Mouse (Mus musculus) bone marrow, adult 2 months (tissue): ENCODE measurements around the gene Pcdh9.

Source experiments
- CTCF ChIP-seq: fragments of 200-500 bp; IDR thresholded peaks from 2 replicates; pipeline ENCODE4 v1.5.1; 2011; ENCODE audit warnings: low read length, control low read depth; ENCODE audit not compliant: control insufficient read depth, insufficient read depth
- POLR2A ChIP-seq: fragments of 200-500 bp; IDR thresholded peaks from 2 replicates; pipeline ENCODE4 v1.6.1; 2011; ENCODE audit warnings: low read depth, mild to moderate bottlenecking, control low read depth, low read length, borderline replicate concordance; ENCODE audit not compliant: control insufficient read depth

DNA sequence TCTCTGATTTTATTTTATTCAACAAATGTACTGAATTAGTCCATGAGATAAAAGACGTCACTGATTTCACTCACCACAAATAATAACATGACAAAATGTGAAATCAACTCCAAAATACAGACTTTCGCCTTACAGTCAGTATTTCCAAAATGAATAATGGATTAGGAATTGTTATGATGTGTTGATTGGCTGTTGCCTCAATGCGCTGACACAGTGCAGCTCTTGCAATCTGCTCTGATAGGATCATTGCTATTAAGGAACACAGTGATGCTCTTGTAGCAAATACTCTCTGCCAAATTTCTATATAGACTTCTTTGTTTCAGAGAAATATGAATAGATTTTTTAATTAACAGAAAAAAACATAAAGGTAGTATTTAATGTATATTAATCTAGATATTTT is 373.8 kb downstream of the Pcdh9 start:
- TF ChIP-seq POLR2A (no peak), CTCF (no peak)
